Mouse (Mus musculus) liver, adult 2 months (tissue): ENCODE measurements around the gene Foxo1. TPM values are rescaled to one million over a fixed set of nuclear protein-coding genes. Genes with fewer than 3 reads are reported as not detected.

Experiments used
- DNase-seq: peaks from one replicate; pipeline ENCODE4 v3.0.0-alpha.2; 2011; ENCODE audit warnings: low read depth, low spot score; ENCODE audit errors: extremely low read depth
- H3K27ac ChIP-seq: fragments of 200-500 bp; replicated peaks from 2 replicates; pipeline ENCODE4 v1.5.1; 2012; ENCODE audit warnings: low read depth, mild to moderate bottlenecking, control low read depth, inconsistent platforms, low read length; ENCODE audit not compliant: insufficient read depth
- H3K27me3 ChIP-seq: fragments of 200-500 bp; 2 replicates; pipeline ENCODE4 v1.6.1; 2012; ENCODE audit warnings: mild to moderate bottlenecking, moderate library complexity, low read length, inconsistent platforms; ENCODE audit not compliant: control insufficient read depth, insufficient read depth
- H3K36me3 ChIP-seq: fragments of 200-500 bp; 2 replicates; pipeline ENCODE4 v1.6.1; 2012; ENCODE audit warnings: low read length, inconsistent platforms; ENCODE audit not compliant: control insufficient read depth, insufficient read depth
- H3K4me1 ChIP-seq: fragments of 200-500 bp; 2 replicates; pipeline ENCODE4 v1.6.1; 2011; ENCODE audit warnings: low read length; ENCODE audit not compliant: control insufficient read depth, insufficient read depth
- H3K4me3 ChIP-seq: fragments of 200-500 bp; 2 replicates; pipeline ENCODE4 v1.5.1; 2011; ENCODE audit warnings: low read depth, mild to moderate bottlenecking, control low read depth, low read length, moderate library complexity; ENCODE audit not compliant: insufficient read depth
- H3K79me2 ChIP-seq: fragments of 200-500 bp; 2 replicates; pipeline ENCODE4 v1.6.1; 2012; ENCODE audit warnings: inconsistent platforms, mild to moderate bottlenecking, low read length, moderate library complexity; ENCODE audit not compliant: control insufficient read depth, insufficient read depth
- H3K9ac ChIP-seq: fragments of 200-500 bp; 2 replicates; pipeline ENCODE4 v1.6.1; 2012; ENCODE audit warnings: low read depth, mild to moderate bottlenecking, control low read depth, inconsistent platforms, low read length
- CTCF ChIP-seq: fragments of 200-500 bp; IDR thresholded peaks from 2 replicates; pipeline ENCODE4 v1.5.1; 2011; ENCODE audit warnings: low read depth, low read length, control low read depth
- POLR2A ChIP-seq: fragments of 200-500 bp; IDR thresholded peaks from 2 replicates; pipeline ENCODE4 v1.6.1; 2011; ENCODE audit warnings: low read length, control low read depth; ENCODE audit not compliant: insufficient read depth; ENCODE audit errors: extremely low read depth
- WGBS: fragments of 180-500 bp; shearing (Covaris S2); methylation state at CpG from one replicate; pipeline ENCODE4 v1.1.7; 2018; 5-methylcytosine and 5-hydroxymethylcytosine counted together
- polyA plus RNA-seq: library from polyadenylated mRNA; depleted of rRNA; stranded (reverse); fragments of >200 nt; gene quantifications from 2 replicates; pipeline ENCODE4 v1.2.3, GENCODE M21; 2012
- total RNA-seq: library from RNA; depleted of rRNA; stranded (reverse); fragments of >200 nt; gene quantifications from 2 replicates; pipeline ENCODE4 v1.2.3, GENCODE M21; 2014

The Foxo1 gene
- total and polyA plus RNA-seq, 2 experiments, result 5.8 to 6.5 TPM

DNA sequence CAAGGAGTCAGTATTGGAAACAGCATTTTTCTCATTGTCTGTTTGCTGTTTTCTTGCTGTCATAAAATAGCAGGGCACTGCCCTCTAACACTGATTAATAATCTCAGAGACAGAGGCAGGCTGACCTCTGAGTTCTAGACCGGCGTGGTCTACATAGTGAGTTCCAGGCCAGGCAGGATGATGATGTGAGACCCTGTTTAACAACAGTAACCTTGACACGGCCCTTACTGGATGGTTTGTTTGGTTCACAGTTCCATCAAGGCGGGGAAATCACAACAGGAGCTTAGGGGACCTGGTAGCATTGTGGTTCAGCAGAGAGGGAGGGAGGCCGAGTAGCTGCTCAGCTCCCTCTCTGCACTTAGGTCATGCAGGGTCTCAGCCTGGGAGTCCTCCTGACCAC lies 25.8 kb downstream of the Foxo1 start:
- Histone ChIP-seq H3K36me3 (no peaks in the 10 kb centered on the region), H3K27ac (no peak overlapping the region), H3K27me3 (no peaks in the 10 kb centered on the region), H3K4me3 (no peak overlapping the region), H3K9ac (no peak overlapping the region; the same call in 1 of the 2 replicates), H3K79me2 (peaks cover 56% of the 10 kb centered on the region), H3K4me1 (peaks cover 50% of the 10 kb centered on the region)
- DNase-seq, result no peak
- 47% methylated on average over 5 of the region's 5 CpGs for WGBS
- TF ChIP-seq POLR2A (no peak), CTCF (no peak)

GRCm38 (mm10) chr3:52295688-52296087 lies 27.6 kb downstream of the Foxo1 start:
- no peak for TF ChIP-seq CTCF
- no peak for TF ChIP-seq POLR2A
- no peaks in the 10 kb centered on the region for H3K27me3 ChIP-seq
- WGBS, result 97% methylated on average over 1 of the region's 1 CpGs
- H3K9ac ChIP-seq, result no peak overlapping the region
- no peak overlapping the region for H3K4me3 ChIP-seq
- DNase-seq, result no peak
- H3K36me3 ChIP-seq, result no peaks in the 10 kb centered on the region
- H3K27ac ChIP-seq, result no peak overlapping the region
- peaks cover 53% of the 10 kb centered on the region for H3K4me1 ChIP-seq
- peaks cover 64% of the 10 kb centered on the region for H3K79me2 ChIP-seq

DNA sequence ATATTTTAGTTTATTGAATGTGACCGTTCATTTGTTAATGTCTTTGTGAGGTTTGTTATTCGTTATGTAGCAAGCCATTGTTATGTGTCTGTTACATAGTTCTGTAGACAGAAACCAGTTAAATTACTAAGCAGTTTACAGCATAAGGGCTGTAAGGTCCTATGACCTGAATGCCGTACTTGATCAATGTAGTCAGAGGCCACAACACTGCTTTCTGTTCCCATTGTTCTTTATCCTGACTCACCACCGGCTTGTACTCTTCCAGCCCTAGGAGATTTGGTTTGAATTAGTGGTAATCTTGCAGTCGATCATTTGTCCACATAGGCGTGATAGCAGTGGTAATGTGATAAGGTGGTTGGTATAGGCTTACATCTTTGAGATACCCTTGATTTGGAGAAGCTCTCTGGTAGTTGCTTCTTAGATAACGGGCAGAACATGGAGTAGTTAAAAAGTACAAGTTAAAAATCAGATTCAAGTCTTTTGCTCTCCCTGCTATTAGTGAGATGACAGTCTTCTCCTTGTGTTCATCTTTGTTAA lies 28.2 kb downstream of the Foxo1 start:
- no peak for TF ChIP-seq POLR2A
- no peak for TF ChIP-seq CTCF
- H3K79me2 ChIP-seq, result peaks cover 69% of the 10 kb centered on the region
- H3K27me3 ChIP-seq, result no peaks in the 10 kb centered on the region
- 67% methylated on average over 7 of the region's 7 CpGs for whole genome bisulfite sequencing
- H3K4me1 ChIP-seq, result peaks cover 54% of the 10 kb centered on the region
- DNase-seq, result no peak
- H3K9ac ChIP-seq, result no peak overlapping the region
- H3K36me3 ChIP-seq, result no peaks in the 10 kb centered on the region
- no peak overlapping the region for H3K27ac ChIP-seq
- no peak overlapping the region for H3K4me3 ChIP-seq

DNA sequence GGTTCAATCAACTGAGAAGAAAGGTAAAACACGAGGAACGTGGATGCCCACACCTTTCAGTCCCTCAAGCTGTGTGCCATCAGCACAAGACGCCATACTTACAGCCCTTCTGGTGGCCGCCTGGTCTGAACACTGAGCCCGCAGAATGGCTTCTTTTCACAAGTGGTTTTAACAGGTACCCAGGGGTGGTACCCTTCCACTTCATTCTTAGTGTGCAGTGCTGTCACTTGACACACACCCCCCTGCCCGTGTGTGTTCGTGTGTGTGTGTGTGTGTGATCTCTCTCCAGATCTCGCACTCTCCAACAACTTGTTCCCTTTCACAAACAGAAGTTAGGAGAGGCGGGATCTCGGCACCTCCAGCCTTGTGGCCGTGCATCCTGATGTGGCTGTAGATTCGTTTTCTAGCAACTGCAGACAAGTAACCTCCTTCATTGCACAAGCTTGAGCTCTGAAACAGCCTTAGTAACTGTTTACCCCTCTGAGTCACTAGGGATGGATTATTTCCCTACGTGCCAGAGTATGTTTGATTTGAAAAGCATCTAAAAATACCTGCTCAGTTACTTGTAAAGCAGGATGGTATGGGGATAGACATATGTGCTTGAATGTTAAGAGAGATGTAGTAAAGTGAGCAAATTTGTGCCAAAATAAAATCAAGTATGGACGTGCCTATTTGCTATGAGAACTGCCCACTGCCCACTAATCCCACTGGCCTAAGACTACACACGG lies 29.3 kb downstream of the Foxo1 start:
- WGBS, result 54% methylated on average over 15 of the region's 15 CpGs
- Histone ChIP-seq H3K79me2 (peaks cover 64% of the 10 kb centered on the region), H3K27me3 (no peaks in the 10 kb centered on the region), H3K9ac (no peak overlapping the region), H3K27ac (no peak overlapping the region), H3K4me1 (peaks cover 45% of the 10 kb centered on the region), H3K36me3 (no peaks in the 10 kb centered on the region), H3K4me3 (no peak overlapping the region)
- TF ChIP-seq CTCF (no peak), POLR2A (no peak)
- DNase-seq, result no peak

DNA sequence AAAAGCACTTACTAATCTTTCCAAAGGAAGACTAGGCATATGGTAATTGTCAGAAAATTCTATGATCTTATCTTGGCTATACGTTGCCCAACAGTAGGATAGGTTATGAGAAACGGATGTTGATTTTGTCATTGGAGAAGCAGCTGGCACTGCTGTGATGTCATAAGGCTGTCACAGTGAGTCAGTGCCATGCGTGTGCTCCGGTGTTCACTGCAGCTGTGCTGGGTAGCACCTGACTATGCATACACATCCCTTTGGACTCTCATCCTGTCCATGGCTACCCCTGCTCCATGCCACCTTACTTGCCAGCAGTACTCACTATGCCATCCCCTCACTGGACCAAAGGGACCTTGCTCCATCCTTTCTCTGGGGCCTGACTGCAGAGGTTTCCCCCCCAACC lies 30.5 kb downstream of the Foxo1 start:
- TF ChIP-seq POLR2A (no peak), CTCF (no peak)
- Histone ChIP-seq H3K27me3 (no peaks in the 10 kb centered on the region), H3K79me2 (peaks cover 61% of the 10 kb centered on the region), H3K9ac (no peak overlapping the region), H3K4me3 (no peak overlapping the region), H3K36me3 (no peaks in the 10 kb centered on the region), H3K4me1 (peaks cover 35% of the 10 kb centered on the region), H3K27ac (no peak overlapping the region)
- 50% methylated on average over 4 of the region's 4 CpGs for WGBS
- DNase-seq, result no peak

GRCm38 (mm10) chr3:52299376-52299775 lies 31.2 kb downstream of the Foxo1 start:
- WGBS, result 46% methylated on average over 2 of the region's 2 CpGs
- TF ChIP-seq POLR2A (no peak), CTCF (no peak)
- Histone ChIP-seq H3K27me3 (no peaks in the 10 kb centered on the region), H3K9ac (no peak overlapping the region), H3K4me3 (no peak overlapping the region), H3K36me3 (no peaks in the 10 kb centered on the region), H3K27ac (no peak overlapping the region), H3K4me1 (peaks cover 29% of the 10 kb centered on the region), H3K79me2 (peaks cover 61% of the 10 kb centered on the region)
- no peak for DNase-seq
